9 mouse cellular contexts compared by ENCODE assay signal in genomic region chr4:129621283-129621841, GRCm38 (mm10). TPM values are rescaled to one million over a fixed set of nuclear protein-coding genes. Genes with fewer than 3 reads are reported as not detected.
A peak's percentile ranks its signal among the peaks of the same experiment; 100 is the strongest.
DNase-seq lines count a peak whose midpoint lies in the region; ATAC-seq and TF ChIP-seq lines count a peak whose summit lies in the region.
"Had no signal": no experiment of that assay in that cellular context is flagged by ENCODE, and none has a peak within 500 bp of the region (broad histone marks: within the 10 kb centered on the region; RNA-seq: fewer than 3 reads in every experiment).

No protein-coding gene starts in this region.

- no peak overlapping the region for H3K9ac ChIP-seq in midbrain, postnatal 0 days (replicated peaks; ENCODE audit: low read length, poor library complexity, severe bottlenecking)

- TF ChIP-seq CTCF in left cerebral cortex, adult 2 months (IDR thresholded peaks at IDR 0.05): no peak
- no peak for TF ChIP-seq CTCF in midbrain, postnatal 0 days (IDR thresholded peaks at IDR 0.05)

- DNase-seq in left cerebral cortex, adult 2 months (ENCODE audit: extremely low spot score in 1 of 2, low spot score in 2 of 2): no peak
- no peak for DNase-seq in left cerebral cortex, postnatal 25 days (ENCODE audit: low spot score in 2 of 2)
- peak; percentile 24 for DNase-seq in gastrocnemius, postnatal 14 days
- DNase-seq in kidney, adult 18-20 months: peak; percentile 43
- DNase-seq in midbrain, postnatal 0 days (ENCODE audit: low spot score): no peak
- no peak for DNase-seq in embryo, embryonic 10 days (ENCODE audit: low spot score)
- DNase-seq in left cerebral cortex, adult 9 months (ENCODE audit: low spot score in 2 of 2): no peak
- DNase-seq in MN1 (ENCODE audit: low spot score): no peak

- H3K4me2 ChIP-seq in midbrain, postnatal 0 days (ENCODE audit: low read depth, low read length, poor library complexity, severe bottlenecking): peak overlapping the region; percentile 89; the same call in 1 of the 2 replicates

- H3K4me1 ChIP-seq in midbrain, postnatal 0 days (ENCODE audit: insufficient read depth, low read length): peaks cover 31% of the 10 kb centered on the region

- no peaks in the 10 kb centered on the region for H3K9me3 ChIP-seq in midbrain, postnatal 0 days (ENCODE audit: low read length)

- H3K27me3 ChIP-seq in midbrain, postnatal 0 days (ENCODE audit: insufficient read depth, low read length): no peaks in the 10 kb centered on the region
- H3K27me3 ChIP-seq: Patski had no signal

- 82% methylated on average over 8 of the region's 8 CpGs for WGBS in midbrain, postnatal 0 days

- peak overlapping the region; percentile 80 for H3K4me3 ChIP-seq in left cerebral cortex, adult 2 months
- H3K4me3 ChIP-seq in midbrain, postnatal 0 days (ENCODE audit: low read depth, low read length): no peak overlapping the region

- H3K36me3 ChIP-seq in midbrain, postnatal 0 days (ENCODE audit: insufficient read depth, low read length): peaks cover 4% of the 10 kb centered on the region

- ATAC-seq in midbrain, postnatal 0 days (ENCODE audit: low FRiP score): no peak
- ATAC-seq: Patski had no signal

- peak overlapping the region; percentile 97 for H3K27ac ChIP-seq in left cerebral cortex, adult 2 months
- no peak overlapping the region for H3K27ac ChIP-seq in midbrain, postnatal 0 days (ENCODE audit: low read depth, low read length)

- intact Hi-C loops in left cerebral cortex, adult 2 months (cut with DNase I): no loop called here
- intact Hi-C loops in left cerebral cortex, postnatal 25 days (cut with DNase I): no loop called here
- intact Hi-C loops in gastrocnemius, postnatal 14 days (cut with DNase I; ENCODE audit: low total_unique reads): no loop called here

RNA-seq across cellular contexts. Expression of gene Ccdc28b, which starts 2.4 kb away (rescaled TPM):
- 10 to 100 TPM; 50.9 to 67.0 TPM for total RNA-seq in left cerebral cortex, adult 2 months (2021)
- 10 to 100 TPM; 66.5 to 67.5 TPM for total RNA-seq in left cerebral cortex, postnatal 25 days (2021)
- total RNA-seq in gastrocnemius, postnatal 14 days (2021): 10 to 100 TPM; 58.0 to 66.8 TPM
- total RNA-seq in midbrain, postnatal 0 days (2014; rRNA removed): 78.8 and 96.0 TPM in 2 replicates
- 174 and 182 TPM in 2 replicates for polyA plus RNA-seq in midbrain, postnatal 0 days (2015; fragmentation: Nextera tagmentation; extraction: Ambion mirVana)

RNA-seq across cellular contexts. Expression of gene Iqcc, which starts 2.5 kb away (rescaled TPM):
- 10 to 100 TPM; 30.1 to 34.8 TPM for total RNA-seq in left cerebral cortex, adult 2 months (2021)
- total RNA-seq in left cerebral cortex, postnatal 25 days (2021): 10 to 100 TPM; 29.8 to 37.0 TPM
- total RNA-seq in gastrocnemius, postnatal 14 days (2021): 10 to 100 TPM; 10.4 to 11.8 TPM
- total RNA-seq in midbrain, postnatal 0 days (2014; rRNA removed): 7.9 and 33.0 TPM in 2 replicates
- polyA plus RNA-seq in midbrain, postnatal 0 days (2015; fragmentation: Nextera tagmentation; extraction: Ambion mirVana): 17.2 and 20.2 TPM in 2 replicates

RNA-seq across cellular contexts. Expression of gene Dcdc2b, which starts 7.3 kb away (rescaled TPM):
- 1 to 10 TPM; 5.7 to 6.2 TPM for total RNA-seq in left cerebral cortex, adult 2 months (2021)
- 1 to 10 TPM; 4.3 to 4.7 TPM for total RNA-seq in left cerebral cortex, postnatal 25 days (2021)
- total RNA-seq in gastrocnemius, postnatal 14 days (2021): 1 to 10 TPM; 1.0 to 1.8 TPM
- 0.82 and 3.9 TPM in 2 replicates for total RNA-seq in midbrain, postnatal 0 days (2014; rRNA removed)
- polyA plus RNA-seq in midbrain, postnatal 0 days (2015; fragmentation: Nextera tagmentation; extraction: Ambion mirVana): 2.7 and 4.4 TPM in 2 replicates

RNA-seq across cellular contexts. Expression of gene Txlna, which starts 19.5 kb away (rescaled TPM):
- total RNA-seq in left cerebral cortex, adult 2 months (2021): 10 to 100 TPM; 42.1 to 52.1 TPM
- 10 to 100 TPM; 41.2 to 43.4 TPM for total RNA-seq in left cerebral cortex, postnatal 25 days (2021)
- 10 to 100 TPM; 25.5 to 28.6 TPM for total RNA-seq in gastrocnemius, postnatal 14 days (2021)
- total RNA-seq in midbrain, postnatal 0 days (2014; rRNA removed): 33.4 and 38.2 TPM in 2 replicates
- polyA plus RNA-seq in midbrain, postnatal 0 days (2015; fragmentation: Nextera tagmentation; extraction: Ambion mirVana): 25.6 and 27.2 TPM in 2 replicates

RNA-seq across cellular contexts. Expression of gene Tmem234, which starts 20.9 kb away (rescaled TPM):
- total RNA-seq in left cerebral cortex, adult 2 months (2021): 10 to 100 TPM; 89.3 to 94.8 TPM
- 10 to 100 TPM; 96.6 to 96.8 TPM for total RNA-seq in left cerebral cortex, postnatal 25 days (2021)
- 10 to 100 TPM; 33.6 to 35.8 TPM for total RNA-seq in gastrocnemius, postnatal 14 days (2021)
- 146 and 189 TPM in 2 replicates for total RNA-seq in midbrain, postnatal 0 days (2014; rRNA removed)
- 210 and 232 TPM in 2 replicates for polyA plus RNA-seq in midbrain, postnatal 0 days (2015; fragmentation: Nextera tagmentation; extraction: Ambion mirVana)

Comparison
In these comparisons a context has a peak if more than half of its experiments do, and no peak if none do; other contexts are left out.
1. DNase-seq: peak in gastrocnemius, postnatal 14 days (single experiment) and kidney, adult 18-20 months (single experiment); none in left cerebral cortex, adult 2 months (0 of 2), left cerebral cortex, postnatal 25 days (0 of 2), midbrain, postnatal 0 days (single experiment), embryo, embryonic 10 days (single experiment), left cerebral cortex, adult 9 months (0 of 2) and MN1 (single experiment).